Mouse (Mus musculus): ENCODE measurements around the gene Rere. TPM values are rescaled to one million over a fixed set of nuclear protein-coding genes. Genes with fewer than 3 reads are reported as not detected.

Rere gene
- polyA plus RNA-seq, 1 experiment from 2014 or later: 8.3 TPM

DNA sequence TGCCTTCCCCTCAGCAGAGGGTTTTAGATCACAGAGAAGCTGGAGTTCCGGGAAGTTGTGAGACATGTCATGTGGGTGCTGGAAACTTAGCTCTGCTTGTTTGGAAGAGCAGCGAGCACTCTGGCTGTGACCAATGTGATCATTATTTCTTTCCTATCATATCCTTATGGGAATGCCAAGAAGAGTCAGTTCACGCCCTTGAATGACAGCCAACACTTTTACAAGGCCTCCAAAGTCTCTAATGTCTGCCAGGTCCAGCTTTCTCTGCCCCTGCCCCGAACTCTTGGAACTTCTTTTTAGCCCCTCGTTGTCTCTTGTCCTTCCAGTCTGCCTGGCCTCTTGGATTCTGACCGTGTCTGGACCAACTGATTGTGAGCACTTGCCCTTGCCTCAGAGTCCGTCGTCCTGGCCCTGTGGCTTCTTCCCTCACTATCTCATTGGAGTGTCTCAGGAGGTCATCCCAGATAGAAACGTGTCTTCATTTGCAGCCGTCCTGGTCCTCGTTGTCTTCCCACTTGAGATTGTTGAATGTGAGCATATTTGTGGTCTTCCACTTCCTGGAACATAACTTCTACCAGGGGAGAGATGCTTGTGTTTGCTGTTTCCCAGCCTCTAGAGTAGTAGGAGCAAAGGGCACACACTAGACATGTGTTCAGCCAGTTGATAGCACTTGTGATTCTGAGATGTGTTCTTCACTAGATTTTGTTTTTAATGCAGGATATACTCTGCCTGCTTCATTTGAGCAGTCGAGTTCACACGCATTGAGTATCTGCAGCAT, 120.6 kb downstream of the Rere start:
- Histone ChIP-seq H3K4me2 (replicated peaks; ENCODE audit: low read depth) (no peak overlapping the region), H3K4me3 (ENCODE audit: low read depth, low read length) (no peak overlapping the region), H3K9ac (ENCODE audit: low read length) (no peak overlapping the region), H3K27ac (replicated peaks) (peak overlapping the region; percentile 65), H3K36me3 (ENCODE audit: control insufficient read depth, insufficient read depth, low read length) (no peaks in the 10 kb centered on the region), H3K27me3 (ENCODE audit: control insufficient read depth, insufficient read depth, low read length) (no peaks in the 10 kb centered on the region), H3K4me1 (replicated peaks; ENCODE audit: control insufficient read depth, insufficient read depth) (peaks cover 11% of the 10 kb centered on the region), H3K9me3 (ENCODE audit: control insufficient read depth, low read length) (no peaks in the 10 kb centered on the region)
- WGBS: 32% methylated on average over 13 of the region's 13 CpGs
- DNase-seq (ENCODE audit: low spot score) (no peak), ATAC-seq (ENCODE audit: low FRiP score, low TSS enrichment) (no peak)
- TF ChIP-seq CTCF (IDR thresholded peaks at IDR 0.05; ENCODE audit: low read depth) (no peak), EP300 (optimal IDR thresholded peaks at IDR 0.05) (no peak)

DNA sequence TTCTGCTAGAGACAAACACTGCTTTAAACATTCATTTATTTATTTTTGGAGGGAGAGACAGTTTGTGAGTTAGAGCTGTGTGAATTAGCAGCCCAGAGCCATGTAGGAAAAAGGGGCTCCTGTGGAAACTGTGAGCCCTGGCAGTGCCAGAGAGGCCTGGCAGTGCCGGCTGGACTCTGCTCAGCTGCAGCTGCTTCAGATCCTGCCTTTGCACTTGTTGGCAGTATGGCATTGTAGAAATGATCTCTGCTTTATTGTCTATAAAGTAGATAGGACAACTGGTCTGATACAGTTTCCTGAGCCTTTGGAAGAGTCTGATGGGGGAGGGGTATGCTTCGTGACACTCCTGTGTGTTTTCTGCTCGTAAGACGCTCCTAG, 121.2 kb downstream of the Rere start:
- ATAC-seq (ENCODE audit: low FRiP score, low TSS enrichment) (no peak), DNase-seq (ENCODE audit: low spot score) (no peak)
- no peak overlapping the region for H3K9ac ChIP-seq (ENCODE audit: low read length)
- 64% methylated on average over 4 of the region's 4 CpGs for WGBS
- H3K4me3 ChIP-seq (ENCODE audit: low read depth, low read length): no peak overlapping the region
- no peaks in the 10 kb centered on the region for H3K27me3 ChIP-seq (ENCODE audit: control insufficient read depth, insufficient read depth, low read length)
- H3K9me3 ChIP-seq (ENCODE audit: control insufficient read depth, low read length): no peaks in the 10 kb centered on the region
- H3K36me3 ChIP-seq (ENCODE audit: control insufficient read depth, insufficient read depth, low read length): no peaks in the 10 kb centered on the region
- H3K4me1 ChIP-seq (replicated peaks; ENCODE audit: control insufficient read depth, insufficient read depth): peaks cover 10% of the 10 kb centered on the region
- TF ChIP-seq CTCF (IDR thresholded peaks at IDR 0.05; ENCODE audit: low read depth) (no peak), EP300 (optimal IDR thresholded peaks at IDR 0.05) (no peak)
- no peak overlapping the region for H3K4me2 ChIP-seq (replicated peaks; ENCODE audit: low read depth)
- peak overlapping the region; percentile 19; the same call in 1 of the 2 replicates for H3K27ac ChIP-seq (replicated peaks)

DNA sequence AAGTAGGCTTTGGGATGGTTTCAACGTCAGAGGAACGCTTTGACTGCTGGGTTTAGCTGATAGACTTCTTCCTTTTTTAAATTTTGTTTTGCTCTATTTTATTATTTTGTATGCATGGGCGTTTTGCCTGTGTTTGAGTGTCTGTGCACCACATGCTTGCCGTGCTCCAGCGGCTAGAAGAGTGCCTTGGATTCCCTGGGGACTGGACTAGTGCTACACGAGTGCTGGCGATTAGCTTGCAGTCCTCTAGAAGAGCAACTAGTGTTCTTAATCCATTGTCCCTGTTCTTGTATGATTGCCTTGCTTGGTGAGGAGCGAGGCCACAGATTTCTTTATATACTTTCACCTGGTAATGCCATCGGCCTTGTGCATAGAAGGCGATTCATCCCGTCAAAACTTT, 122.5 kb downstream of the Rere start:
- no peaks in the 10 kb centered on the region for H3K27me3 ChIP-seq (ENCODE audit: control insufficient read depth, insufficient read depth, low read length)
- H3K27ac ChIP-seq (replicated peaks): no peak overlapping the region
- TF ChIP-seq EP300 (optimal IDR thresholded peaks at IDR 0.05): no peak
- WGBS: 67% methylated on average over 11 of the region's 11 CpGs
- H3K4me3 ChIP-seq (ENCODE audit: low read depth, low read length): no peak overlapping the region
- H3K9ac ChIP-seq (ENCODE audit: low read length): no peak overlapping the region
- no peaks in the 10 kb centered on the region for H3K9me3 ChIP-seq (ENCODE audit: control insufficient read depth, low read length)
- no peak overlapping the region for H3K4me2 ChIP-seq (replicated peaks; ENCODE audit: low read depth)
- no peaks in the 10 kb centered on the region for H3K36me3 ChIP-seq (ENCODE audit: control insufficient read depth, insufficient read depth, low read length)
- no peak for DNase-seq (ENCODE audit: low spot score)
- no peak for ATAC-seq (ENCODE audit: low FRiP score, low TSS enrichment)
- peaks cover 6% of the 10 kb centered on the region; the same call in 1 of the 2 replicates for H3K4me1 ChIP-seq (replicated peaks; ENCODE audit: control insufficient read depth, insufficient read depth)

DNA sequence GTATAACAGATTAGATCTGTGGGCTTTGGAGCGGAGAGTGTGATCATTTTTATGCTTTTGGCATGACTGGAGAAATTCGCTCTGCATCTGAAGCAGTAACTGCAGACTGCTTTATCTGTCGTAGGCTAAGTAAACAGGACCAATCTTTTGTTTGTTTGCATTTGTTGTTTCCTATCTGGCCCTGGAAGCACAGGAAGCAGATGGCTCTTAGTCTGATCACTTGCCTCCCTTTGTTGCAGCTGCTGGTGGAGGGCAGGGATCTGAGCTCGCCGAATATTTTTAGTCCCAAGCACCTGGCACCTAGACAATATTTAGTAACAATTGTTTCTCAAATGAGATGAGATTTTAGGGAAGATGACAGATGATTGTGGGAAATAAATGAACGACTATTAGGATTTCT, 123.1 kb downstream of the Rere start:
- Histone ChIP-seq H3K27me3 (ENCODE audit: control insufficient read depth, insufficient read depth, low read length) (no peaks in the 10 kb centered on the region), H3K36me3 (ENCODE audit: control insufficient read depth, insufficient read depth, low read length) (no peaks in the 10 kb centered on the region), H3K4me1 (replicated peaks; ENCODE audit: control insufficient read depth, insufficient read depth) (peaks cover 6% of the 10 kb centered on the region; the same call in 1 of the 2 replicates), H3K4me2 (replicated peaks; ENCODE audit: low read depth) (no peak overlapping the region), H3K4me3 (ENCODE audit: low read depth, low read length) (no peak overlapping the region), H3K9me3 (ENCODE audit: control insufficient read depth, low read length) (no peaks in the 10 kb centered on the region), H3K27ac (replicated peaks) (no peak overlapping the region), H3K9ac (ENCODE audit: low read length) (no peak overlapping the region)
- DNase-seq (ENCODE audit: low spot score) (no peak), ATAC-seq (ENCODE audit: low FRiP score, low TSS enrichment) (no peak)
- TF ChIP-seq EP300 (optimal IDR thresholded peaks at IDR 0.05) (no peak), CTCF (IDR thresholded peaks at IDR 0.05; ENCODE audit: low read depth) (no peak)
- WGBS: 25% methylated on average over 6 of the region's 6 CpGs

DNA sequence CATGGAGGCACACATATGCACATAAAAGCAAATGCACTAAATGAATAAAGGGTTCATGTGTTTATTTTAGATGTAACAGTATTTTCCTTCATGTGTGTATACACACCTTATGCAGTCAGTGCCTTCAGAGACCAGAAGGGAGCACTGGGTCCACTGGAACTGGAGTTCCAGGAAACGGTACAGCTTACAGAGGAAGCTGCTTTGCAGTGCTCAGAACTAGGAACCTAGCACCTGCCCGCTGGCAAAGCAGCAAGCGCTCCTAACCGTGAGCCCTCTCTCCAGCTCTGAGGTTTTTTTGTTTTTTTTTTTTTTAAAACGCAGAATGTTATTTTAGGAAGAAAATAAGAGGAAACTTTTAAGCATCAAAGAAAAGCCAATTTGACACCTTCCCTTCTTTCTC, 124.3 kb downstream of the Rere start:
- no peak for DNase-seq (ENCODE audit: low spot score)
- Histone ChIP-seq H3K9me3 (ENCODE audit: control insufficient read depth, low read length) (no peaks in the 10 kb centered on the region), H3K36me3 (ENCODE audit: control insufficient read depth, insufficient read depth, low read length) (no peaks in the 10 kb centered on the region), H3K9ac (ENCODE audit: low read length) (no peak overlapping the region), H3K4me3 (ENCODE audit: low read depth, low read length) (no peak overlapping the region), H3K4me1 (replicated peaks; ENCODE audit: control insufficient read depth, insufficient read depth) (peaks cover 4% of the 10 kb centered on the region; the same call in 1 of the 2 replicates), H3K4me2 (replicated peaks; ENCODE audit: low read depth) (no peak overlapping the region), H3K27ac (replicated peaks) (no peak overlapping the region), H3K27me3 (ENCODE audit: control insufficient read depth, insufficient read depth, low read length) (no peaks in the 10 kb centered on the region)
- WGBS: 52% methylated on average over 5 of the region's 5 CpGs
- ATAC-seq (ENCODE audit: low FRiP score, low TSS enrichment): no peak
- TF ChIP-seq CTCF (IDR thresholded peaks at IDR 0.05; ENCODE audit: low read depth): no peak
- no peak for TF ChIP-seq EP300 (optimal IDR thresholded peaks at IDR 0.05)

DNA sequence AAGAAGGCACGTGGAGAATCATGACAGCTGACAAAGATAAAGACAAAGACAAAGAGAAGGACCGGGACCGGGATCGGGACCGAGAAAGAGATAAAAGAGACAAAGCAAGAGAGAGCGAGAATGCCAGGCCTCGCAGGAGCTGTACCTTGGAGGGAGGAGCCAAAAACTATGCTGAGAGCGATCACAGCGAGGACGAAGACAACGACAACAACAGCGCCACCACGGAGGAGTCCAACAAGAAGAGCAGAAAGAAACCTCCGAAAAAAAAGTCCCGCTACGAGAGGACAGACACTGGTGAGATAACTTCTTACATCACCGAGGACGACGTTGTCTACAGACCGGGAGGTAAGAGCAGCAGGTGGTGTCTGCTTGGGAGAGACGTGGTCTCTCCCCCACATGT, 124.9 kb downstream of the Rere start:
- Histone ChIP-seq H3K9me3 (ENCODE audit: control insufficient read depth, low read length) (no peaks in the 10 kb centered on the region), H3K4me2 (replicated peaks; ENCODE audit: low read depth) (no peak overlapping the region), H3K27me3 (ENCODE audit: control insufficient read depth, insufficient read depth, low read length) (no peaks in the 10 kb centered on the region), H3K27ac (replicated peaks) (no peak overlapping the region), H3K9ac (ENCODE audit: low read length) (no peak overlapping the region), H3K4me1 (replicated peaks; ENCODE audit: control insufficient read depth, insufficient read depth) (peaks cover 4% of the 10 kb centered on the region; the same call in 1 of the 2 replicates), H3K4me3 (ENCODE audit: low read depth, low read length) (no peak overlapping the region), H3K36me3 (ENCODE audit: control insufficient read depth, insufficient read depth, low read length) (no peaks in the 10 kb centered on the region)
- DNase-seq (ENCODE audit: low spot score): no peak
- TF ChIP-seq EP300 (optimal IDR thresholded peaks at IDR 0.05) (no peak), CTCF (IDR thresholded peaks at IDR 0.05; ENCODE audit: low read depth) (no peak)
- WGBS: 61% methylated on average over 21 of the region's 21 CpGs
- no peak for ATAC-seq (ENCODE audit: low FRiP score, low TSS enrichment)
